Mouse (Mus musculus) midbrain, embryonic 15.5 days (tissue): Measurements from ENCODE around the gene AL607142.1. TPM values are rescaled to one million over a fixed set of nuclear protein-coding genes. Genes with fewer than 3 reads are reported as not detected.

ENCODE experiments used
- ATAC-seq: fragments of 200-750 bp; cut with Nextera tagmentation; replicated peaks from 2 replicates; pipeline ENCODE4 v1.8.0; 2017; ENCODE audit warnings: moderate TSS enrichment
- H3K27ac ChIP-seq: fragments of 300-500 bp; sonication (generic); 2 replicates; pipeline ENCODE4 v1.5.1; 2015; ENCODE audit warnings: mild to moderate bottlenecking, inconsistent platforms
- H3K27me3 ChIP-seq: fragments of 300-500 bp; sonication (generic); replicated peaks from 2 replicates; pipeline ENCODE4 v1.6.1; 2015; ENCODE audit warnings: inconsistent platforms
- H3K36me3 ChIP-seq: fragments of 300-500 bp; sonication (generic); replicated peaks from 2 replicates; pipeline ENCODE4 v1.6.1; 2015; ENCODE audit warnings: inconsistent platforms
- H3K4me1 ChIP-seq: fragments of 300-500 bp; sonication (generic); 2 replicates; pipeline ENCODE4 v1.6.1; 2015; ENCODE audit warnings: inconsistent platforms
- H3K4me2 ChIP-seq: fragments of 300-500 bp; sonication (generic); 2 replicates; pipeline ENCODE4 v1.6.1; 2015; ENCODE audit warnings: inconsistent platforms, mild to moderate bottlenecking, moderate library complexity
- H3K4me3 ChIP-seq: fragments of 300-500 bp; sonication (generic); 2 replicates; pipeline ENCODE4 v1.5.1; 2015; ENCODE audit warnings: mild to moderate bottlenecking, inconsistent platforms
- H3K9ac ChIP-seq: fragments of 300-500 bp; sonication (generic); 2 replicates; pipeline ENCODE4 v1.6.1; 2015; ENCODE audit warnings: mild to moderate bottlenecking, inconsistent platforms
- H3K9me3 ChIP-seq: fragments of 300-500 bp; sonication (generic); 2 replicates; pipeline ENCODE4 v1.6.1; 2016; ENCODE audit warnings: inconsistent platforms
- WGBS: fragments of 180-500 bp; shearing (Covaris S2); methylation state at CpG from one replicate; pipeline ENCODE4 v1.1.7; 2015; ENCODE audit warnings: mixed read lengths; 5-methylcytosine and 5-hydroxymethylcytosine counted together
- polyA plus RNA-seq: library from polyadenylated mRNA; unstranded; fragments of >200 nt; fragmentation: Nextera tagmentation; extraction: Ambion mirVana; gene quantifications from 2 replicates; pipeline ENCODE4 v1.2.1, GENCODE M21; 2015

The AL607142.1 gene
- polyA plus RNA-seq, 1 experiment from 2014 or later, result not detected

- no peaks in the 10 kb centered on the region for H3K36me3 ChIP-seq
- no peak for ATAC-seq
- no peak overlapping the region for H3K4me2 ChIP-seq
- H3K9me3 ChIP-seq, result no peaks in the 10 kb centered on the region
- no peaks in the 10 kb centered on the region for H3K27me3 ChIP-seq
- WGBS, result 78% methylated on average over 6 of the region's 6 CpGs
- no peak overlapping the region for H3K27ac ChIP-seq
- no peak overlapping the region for H3K4me3 ChIP-seq
- H3K4me1 ChIP-seq, result no peaks in the 10 kb centered on the region
- no peak overlapping the region for H3K9ac ChIP-seq
Measured at GRCm38 (mm10) chr4:120124656-120125055, 59.9 kb downstream of the AL607142.1 start.

- H3K9me3 ChIP-seq, result no peaks in the 10 kb centered on the region
- H3K9ac ChIP-seq, result no peak overlapping the region
- ATAC-seq, result no peak
- no peak overlapping the region for H3K27ac ChIP-seq
- H3K4me3 ChIP-seq, result no peak overlapping the region
- H3K4me1 ChIP-seq, result no peaks in the 10 kb centered on the region
- WGBS, result 84% methylated on average over 6 of the region's 6 CpGs
- H3K27me3 ChIP-seq, result no peaks in the 10 kb centered on the region
- H3K4me2 ChIP-seq, result no peak overlapping the region
- H3K36me3 ChIP-seq, result no peaks in the 10 kb centered on the region
Measured at GRCm38 (mm10) chr4:120126047-120126446, 61.3 kb downstream of the AL607142.1 start.

GRCm38 (mm10) chr4:120127333-120127732, 62.5 kb downstream of the AL607142.1 start:
- H3K27ac ChIP-seq, result no peak overlapping the region
- H3K9me3 ChIP-seq, result no peaks in the 10 kb centered on the region
- WGBS, result 84% methylated on average over 3 of the region's 3 CpGs
- no peak overlapping the region for H3K4me2 ChIP-seq
- no peak for ATAC-seq
- H3K36me3 ChIP-seq, result no peaks in the 10 kb centered on the region
- H3K9ac ChIP-seq, result no peak overlapping the region
- H3K4me3 ChIP-seq, result no peak overlapping the region
- no peaks in the 10 kb centered on the region for H3K4me1 ChIP-seq
- H3K27me3 ChIP-seq, result no peaks in the 10 kb centered on the region

GRCm38 (mm10) chr4:120128033-120128432, 63.2 kb downstream of the AL607142.1 start:
- H3K4me1 ChIP-seq, result no peaks in the 10 kb centered on the region
- no peaks in the 10 kb centered on the region for H3K36me3 ChIP-seq
- no peak overlapping the region for H3K27ac ChIP-seq
- ATAC-seq, result no peak
- 81% methylated on average over 4 of the region's 4 CpGs for WGBS
- H3K4me2 ChIP-seq, result no peak overlapping the region
- no peak overlapping the region for H3K9ac ChIP-seq
- H3K4me3 ChIP-seq, result no peak overlapping the region
- H3K9me3 ChIP-seq, result no peaks in the 10 kb centered on the region
- no peaks in the 10 kb centered on the region for H3K27me3 ChIP-seq

GRCm38 (mm10) chr4:120129233-120129885, 64.6 kb downstream of the AL607142.1 start:
- Histone ChIP-seq H3K4me2 (no peak overlapping the region), H3K4me3 (no peak overlapping the region), H3K4me1 (no peaks in the 10 kb centered on the region), H3K36me3 (no peaks in the 10 kb centered on the region), H3K9me3 (no peaks in the 10 kb centered on the region), H3K9ac (no peak overlapping the region), H3K27ac (no peak overlapping the region), H3K27me3 (no peaks in the 10 kb centered on the region)
- peak; percentile 80 for ATAC-seq
- 36% methylated on average over 4 of the region's 4 CpGs for WGBS

GRCm38 (mm10) chr4:120130926-120131325, 66.1 kb downstream of the AL607142.1 start:
- ATAC-seq, result no peak
- no peaks in the 10 kb centered on the region for H3K9me3 ChIP-seq
- no peak overlapping the region for H3K27ac ChIP-seq
- WGBS, result 73% methylated on average over 4 of the region's 4 CpGs
- H3K27me3 ChIP-seq, result no peaks in the 10 kb centered on the region
- no peak overlapping the region for H3K9ac ChIP-seq
- H3K36me3 ChIP-seq, result no peaks in the 10 kb centered on the region
- no peak overlapping the region for H3K4me3 ChIP-seq
- no peak overlapping the region for H3K4me2 ChIP-seq
- H3K4me1 ChIP-seq, result no peaks in the 10 kb centered on the region

- 77% methylated on average over 24 of the region's 24 CpGs for WGBS
Measured at GRCm38 (mm10) chr4:120131441-120132220, 66.8 kb downstream of the AL607142.1 start.

GRCm38 (mm10) chr4:120134223-120134622, 69.4 kb downstream of the AL607142.1 start:
- WGBS, result 73% methylated on average over 6 of the region's 6 CpGs
- ATAC-seq, result no peak
- Histone ChIP-seq H3K27me3 (no peaks in the 10 kb centered on the region), H3K27ac (no peak overlapping the region), H3K4me2 (no peak overlapping the region), H3K4me1 (no peaks in the 10 kb centered on the region), H3K36me3 (no peaks in the 10 kb centered on the region), H3K9me3 (no peaks in the 10 kb centered on the region), H3K9ac (no peak overlapping the region), H3K4me3 (no peak overlapping the region)

More at GRCm38 (mm10) chr4:120131441-120132220, 66.8 kb downstream of the AL607142.1 start:
- no peak overlapping the region for H3K27ac ChIP-seq
- no peak overlapping the region for H3K4me3 ChIP-seq
- no peaks in the 10 kb centered on the region for H3K4me1 ChIP-seq
- no peaks in the 10 kb centered on the region for H3K9me3 ChIP-seq
- H3K27me3 ChIP-seq, result no peaks in the 10 kb centered on the region
- no peak for ATAC-seq
- H3K9ac ChIP-seq, result no peak overlapping the region
- no peaks in the 10 kb centered on the region for H3K36me3 ChIP-seq
- no peak overlapping the region for H3K4me2 ChIP-seq

- H3K4me2 ChIP-seq, result no peak overlapping the region
- no peaks in the 10 kb centered on the region for H3K36me3 ChIP-seq
- no peaks in the 10 kb centered on the region for H3K9me3 ChIP-seq
- no peaks in the 10 kb centered on the region for H3K27me3 ChIP-seq
- WGBS, result 62% methylated on average over 1 of the region's 1 CpGs
- H3K9ac ChIP-seq, result no peak overlapping the region
- no peak overlapping the region for H3K4me3 ChIP-seq
- no peak overlapping the region for H3K27ac ChIP-seq
- no peak for ATAC-seq
- H3K4me1 ChIP-seq, result no peaks in the 10 kb centered on the region
Measured at GRCm38 (mm10) chr4:120141810-120142209, 77.0 kb downstream of the AL607142.1 start.

GRCm38 (mm10) chr4:120142905-120143304, 78.1 kb downstream of the AL607142.1 start:
- Histone ChIP-seq H3K27me3 (no peaks in the 10 kb centered on the region), H3K4me1 (no peaks in the 10 kb centered on the region), H3K36me3 (no peaks in the 10 kb centered on the region), H3K4me2 (no peak overlapping the region), H3K9me3 (no peaks in the 10 kb centered on the region), H3K9ac (no peak overlapping the region), H3K4me3 (no peak overlapping the region), H3K27ac (no peak overlapping the region)
- WGBS, result 81% methylated on average over 9 of the region's 9 CpGs
- 0 out of 2 replicates have a peak, but pooled peaks have one; percentile 55 for ATAC-seq
